Mouse (Mus musculus) E14TG2a.4 (cell line): Measurements from ENCODE around the gene Rc3h2.

Experiments used
- CTCF ChIP-seq: conservative IDR thresholded peaks from 2 replicates; pipeline ENCODE4 v1.5.1; 2014; ENCODE audit warnings: low read length
- NANOG ChIP-seq: IDR thresholded peaks from 2 replicates; pipeline ENCODE4 v1.6.1; 2014; ENCODE audit warnings: borderline replicate concordance, low read length, mixed read lengths
- POU5F1 ChIP-seq: IDR thresholded peaks from 2 replicates; pipeline ENCODE4 v1.6.1; 2014; ENCODE audit warnings: low read length, borderline replicate concordance

DNA sequence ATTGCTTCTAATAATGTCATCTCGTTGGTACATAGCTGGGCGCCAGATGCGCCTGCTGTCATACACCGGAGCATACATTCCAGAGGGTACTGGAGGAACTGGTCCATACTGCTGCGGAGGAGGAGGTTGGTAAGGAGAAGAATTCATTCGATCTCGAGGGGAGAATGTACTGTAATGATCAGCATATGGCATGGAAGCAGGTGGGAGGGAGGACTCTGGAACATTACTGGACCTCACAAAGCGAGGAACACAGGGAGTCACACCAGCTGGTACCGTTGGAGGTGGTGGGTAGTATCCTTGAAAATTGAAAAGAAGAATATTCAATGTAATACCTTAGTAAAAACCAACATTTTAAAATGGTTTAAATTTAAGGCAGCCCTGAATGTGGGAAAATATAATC is 39.8 kb downstream of the Rc3h2 start:
- TF ChIP-seq CTCF (no peak), NANOG (no peak), POU5F1 (no peak)
